Mouse (Mus musculus) mouse embryonic stem cell (cell line): Measurements from ENCODE around the gene H6pd.

Experiments used
- in situ Hi-C, 2 experiments: fragments of 300-500 bp; cut with MboI; formaldehyde crosslinking; loops; 1 replicate in 1 of 2; 3 replicates in 1 of 2; pipeline ENCODE4 v1.14.3; 2019 to 2020; ENCODE audit warnings: low sequenced_read_pairs in 2 of 2, low pct_unique_long_range_greater_than_20kb in 1 of 2, mixed read lengths in 1 of 2; ENCODE audit not compliant: unreplicated experiment in 1 of 2

The H6pd gene

GRCm38 (mm10) chr4:149958566-149958965, 50.3 kb downstream of the H6pd start:
- in situ Hi-C loops: loop anchor here (5.0 kb wide), 2 partner anchors 66 to 156 kb away; no protein-coding TSS in a partner anchor

DNA sequence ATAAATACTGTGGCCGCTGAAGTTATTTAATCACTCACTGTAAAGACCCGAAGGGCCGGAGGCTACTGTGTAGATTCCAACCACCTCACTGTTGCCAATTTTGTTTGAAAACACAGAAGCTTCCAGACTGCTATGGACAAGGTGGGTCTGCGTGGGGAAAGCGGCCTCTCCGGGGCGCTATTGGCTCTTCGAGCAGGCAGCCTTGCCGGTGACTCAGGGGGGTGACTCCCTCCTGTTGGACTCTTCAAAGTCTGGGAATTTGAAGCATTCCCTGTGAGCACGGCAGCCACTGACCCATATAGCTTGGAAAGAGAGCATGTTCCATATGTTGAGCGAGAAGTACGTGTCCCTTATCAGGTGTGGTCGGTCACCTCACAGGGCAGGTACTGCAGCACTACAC, 52.8 kb downstream of the H6pd start:
- in situ Hi-C loops: loop anchor here (5.0 kb wide), 2 partner anchors 64 to 154 kb away; no protein-coding TSS in a partner anchor

- in situ Hi-C loops: loop anchor here (5.0 kb wide), 2 partner anchors 63 to 153 kb away; no protein-coding TSS in a partner anchor
Observed at GRCm38 (mm10) chr4:149955631-149956030, 53.2 kb downstream of the H6pd start.

- in situ Hi-C loops: loop anchor here (5.0 kb wide), 2 partner anchors 63 to 153 kb away; no protein-coding TSS in a partner anchor
Observed at GRCm38 (mm10) chr4:149954893-149955439, 53.9 kb downstream of the H6pd start, which contains the start of gene Spsb1. Gene Spsb1, minus strand, starts transcription at chr4:149955043.

DNA sequence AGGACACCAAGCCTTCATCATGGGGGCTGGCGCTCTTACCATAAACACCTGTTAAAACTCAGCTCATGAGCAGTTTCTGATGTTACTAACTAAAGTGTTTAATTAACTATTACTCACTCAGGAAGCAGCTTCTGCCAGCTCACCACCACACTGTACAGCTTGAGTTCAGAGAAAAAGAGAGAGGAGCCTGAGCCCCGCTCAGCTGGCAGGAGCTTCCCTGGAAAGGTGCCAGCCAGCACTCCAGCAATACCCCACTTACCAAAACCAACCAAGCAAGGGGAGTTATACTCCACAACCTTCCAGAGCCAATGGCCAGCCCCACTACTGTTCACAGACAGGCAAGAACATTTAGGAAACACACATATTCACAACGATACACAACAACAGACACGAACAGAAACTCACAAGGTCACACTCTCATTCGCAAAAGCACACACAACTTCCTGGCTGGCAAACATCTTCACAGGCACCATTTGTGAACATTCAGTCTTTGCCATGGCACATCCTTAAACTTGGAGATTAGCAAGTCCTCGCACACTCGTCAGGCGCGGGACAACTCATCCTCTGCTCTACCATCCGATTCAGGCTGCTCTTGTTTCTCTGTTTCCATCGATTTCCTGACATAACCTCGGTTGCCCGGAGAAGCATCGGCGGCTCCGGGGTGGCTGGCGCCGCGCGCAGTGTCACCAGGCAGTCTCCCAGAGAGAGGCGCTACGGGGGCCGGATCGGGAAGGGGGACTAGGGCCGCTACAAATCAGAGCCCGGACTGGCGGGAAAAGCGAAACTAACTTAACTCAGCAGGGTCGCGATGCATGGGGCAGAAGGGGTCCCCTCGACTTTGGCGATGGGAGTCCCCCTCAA, 55.0 kb downstream of the H6pd start:
- in situ Hi-C loops: no loop called here

- in situ Hi-C loops: no loop called here
Observed at GRCm38 (mm10) chr4:149952201-149952600, 56.6 kb downstream of the H6pd start.

DNA sequence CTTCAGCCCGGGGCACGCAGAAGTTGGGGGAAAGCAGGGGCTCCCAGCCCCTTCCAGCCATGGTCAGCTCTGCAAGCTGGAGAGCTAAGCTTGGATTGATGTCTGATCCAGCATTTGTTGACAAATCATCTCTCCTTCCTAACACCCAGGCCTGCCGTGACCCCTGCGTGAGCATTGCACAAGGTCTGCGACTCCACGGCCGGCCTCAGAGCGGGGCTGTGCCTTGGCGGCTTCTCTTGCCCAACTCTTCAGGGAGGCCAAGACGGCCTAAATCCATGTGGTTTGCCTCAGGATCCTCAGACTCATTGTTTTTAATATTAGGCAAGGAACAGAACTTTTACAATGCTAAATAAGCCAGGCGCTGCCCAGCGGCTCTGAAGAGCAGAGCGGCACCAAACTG, 57.6 kb downstream of the H6pd start:
- in situ Hi-C loops: no loop called here

- in situ Hi-C loops: no loop called here
Observed at GRCm38 (mm10) chr4:149949691-149950090, 59.1 kb downstream of the H6pd start.

DNA sequence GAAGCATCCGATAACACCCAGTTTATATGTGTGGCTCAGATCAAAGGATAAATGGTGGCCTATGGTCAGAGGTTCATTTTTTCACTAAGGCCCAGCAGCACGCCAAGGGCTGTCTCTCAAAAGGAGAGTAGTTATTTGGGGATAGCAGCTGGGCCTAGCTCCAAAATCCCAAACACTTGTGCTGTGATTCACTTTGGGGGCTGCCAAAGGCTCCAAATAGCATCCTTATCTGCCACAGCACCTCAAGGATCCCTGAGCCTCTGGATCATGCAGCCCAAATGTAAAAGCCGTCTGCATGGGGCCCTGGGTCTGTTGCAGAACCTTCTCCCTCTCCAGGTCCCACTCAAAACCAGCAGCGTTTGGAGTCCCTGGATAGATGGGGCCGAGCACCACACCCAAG, 60.7 kb downstream of the H6pd start:
- in situ Hi-C loops: no loop called here

- in situ Hi-C loops: no loop called here
Observed at GRCm38 (mm10) chr4:149947396-149947795, 61.4 kb downstream of the H6pd start.

- in situ Hi-C loops: no loop called here
Observed at GRCm38 (mm10) chr4:149945194-149945593, 63.6 kb downstream of the H6pd start.

GRCm38 (mm10) chr4:149944214-149944613, 64.6 kb downstream of the H6pd start:
- in situ Hi-C loops: no loop called here

- in situ Hi-C loops: no loop called here
Observed at GRCm38 (mm10) chr4:149942831-149943741, 65.7 kb downstream of the H6pd start.

DNA sequence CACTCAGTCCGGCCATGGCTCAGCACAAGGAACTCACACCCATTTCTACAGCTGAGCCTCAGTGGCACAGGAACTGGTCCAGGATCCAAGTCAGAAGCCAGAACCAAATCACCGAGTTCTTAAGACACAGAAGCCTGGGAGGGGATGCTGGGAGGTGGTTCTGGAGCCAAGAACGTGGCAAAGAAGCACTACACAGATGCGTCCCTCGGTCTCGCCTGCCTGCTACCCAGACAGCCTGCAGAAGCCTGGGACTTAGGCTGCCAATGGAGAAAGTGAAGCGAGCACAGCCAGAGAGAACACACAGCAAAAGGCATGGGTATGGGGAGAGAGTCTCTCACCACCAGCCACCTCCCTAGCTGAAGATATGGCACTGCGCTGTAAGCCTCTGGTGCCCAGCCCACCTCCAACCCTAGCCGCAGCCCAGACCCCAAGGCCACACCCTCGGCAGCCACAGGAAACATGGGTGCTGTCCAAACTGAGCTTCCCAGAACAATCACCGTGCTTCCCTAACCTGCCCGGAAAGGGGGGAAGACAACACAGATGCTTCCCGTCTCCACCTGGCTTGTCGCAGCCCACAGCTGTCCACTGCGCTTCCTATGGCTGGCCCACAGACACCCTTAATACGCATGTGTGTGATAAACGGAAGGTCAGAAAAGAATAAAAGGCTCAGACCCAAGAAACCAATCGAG, 67.6 kb downstream of the H6pd start:
- in situ Hi-C loops: no loop called here

GRCm38 (mm10) chr4:149938701-149939100, 70.1 kb downstream of the H6pd start:
- in situ Hi-C loops: no loop called here

- in situ Hi-C loops: no loop called here
Observed at GRCm38 (mm10) chr4:149936921-149937320, 71.9 kb downstream of the H6pd start.

DNA sequence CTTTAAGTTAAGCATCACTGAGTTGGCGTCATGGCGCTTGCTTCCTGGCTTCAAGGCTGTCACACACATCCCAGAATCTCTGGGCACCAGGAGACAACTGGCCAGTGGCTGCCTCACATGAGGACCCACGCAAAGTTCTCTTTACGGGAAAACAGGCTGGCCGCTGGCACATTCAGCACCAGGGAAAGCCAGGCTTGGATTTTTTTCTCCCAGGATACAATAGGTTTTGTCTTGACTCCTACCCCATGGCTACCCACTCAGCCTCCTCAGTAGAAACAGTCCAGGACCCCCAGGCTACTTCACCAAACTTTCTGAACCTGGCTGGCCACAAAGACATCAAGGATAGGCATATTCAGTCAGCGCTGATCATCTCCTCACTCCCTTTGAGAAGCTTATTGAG, 73.4 kb downstream of the H6pd start:
- in situ Hi-C loops: no loop called here

GRCm38 (mm10) chr4:149933519-149934245, 75.1 kb downstream of the H6pd start:
- in situ Hi-C loops: no loop called here
